Mouse (Mus musculus) ES-Bruce4 (cell line): ENCODE data around the gene Csf1. TPM values are rescaled to one million over a fixed set of nuclear protein-coding genes. Genes with fewer than 3 reads are reported as not detected.

ENCODE experiments used
- H3K27ac ChIP-seq: 2 replicates; pipeline ENCODE4 v1.5.1; 2012; ENCODE audit warnings: low read length, inconsistent platforms; ENCODE audit not compliant: insufficient read depth
- H3K27me3 ChIP-seq: 2 replicates; pipeline ENCODE4 v1.6.1; 2012; ENCODE audit warnings: mild to moderate bottlenecking, low read length, inconsistent platforms; ENCODE audit not compliant: control insufficient read depth, poor library complexity, insufficient read depth, severe bottlenecking
- H3K36me3 ChIP-seq: 2 replicates; pipeline ENCODE4 v1.6.1; 2012; ENCODE audit warnings: inconsistent platforms, mild to moderate bottlenecking, low read length, moderate library complexity; ENCODE audit not compliant: control insufficient read depth, poor library complexity, insufficient read depth, severe bottlenecking
- H3K4me1 ChIP-seq: one replicate; pipeline ENCODE4 v1.8.1; 2011; ENCODE audit warnings: low read length; ENCODE audit not compliant: control insufficient read depth, insufficient read depth
- H3K4me3 ChIP-seq: 2 replicates; pipeline ENCODE4 v1.5.1; 2011; ENCODE audit warnings: low read depth, mild to moderate bottlenecking, low read length
- H3K9ac ChIP-seq: 2 replicates; pipeline ENCODE4 v1.6.1; 2012; ENCODE audit warnings: low read depth, mild to moderate bottlenecking, inconsistent platforms; ENCODE audit not compliant: poor library complexity, severe bottlenecking
- H3K9me3 ChIP-seq: replicated peaks from 2 replicates; pipeline ENCODE4 v1.6.1; 2012; ENCODE audit warnings: mild to moderate bottlenecking, low read length, inconsistent platforms; ENCODE audit not compliant: control insufficient read depth, poor library complexity, insufficient read depth, severe bottlenecking
- CTCF ChIP-seq: IDR thresholded peaks from one replicate; pipeline ENCODE4 v1.8.1; 2011; ENCODE audit warnings: low read depth, low read length
- EP300 ChIP-seq: IDR thresholded peaks from 2 replicates; pipeline ENCODE4 v1.6.1; 2011; ENCODE audit warnings: low read depth, low read length; ENCODE audit not compliant: insufficient read depth
- POLR2A ChIP-seq: IDR thresholded peaks from one replicate; pipeline ENCODE4 v1.8.1; 2011; ENCODE audit warnings: low read length; ENCODE audit not compliant: insufficient read depth
- polyA plus RNA-seq: library from polyadenylated mRNA; stranded (reverse); fragments of >200 nt; gene quantifications from 2 replicates; pipeline ENCODE4 v1.2.4, GENCODE M21; 2011; ENCODE audit warnings: low read depth; ENCODE audit not compliant: missing spikeins, insufficient read depth, insufficient read length

The Csf1 gene
- polyA plus RNA-seq, 1 experiment = 27.0 TPM

DNA sequence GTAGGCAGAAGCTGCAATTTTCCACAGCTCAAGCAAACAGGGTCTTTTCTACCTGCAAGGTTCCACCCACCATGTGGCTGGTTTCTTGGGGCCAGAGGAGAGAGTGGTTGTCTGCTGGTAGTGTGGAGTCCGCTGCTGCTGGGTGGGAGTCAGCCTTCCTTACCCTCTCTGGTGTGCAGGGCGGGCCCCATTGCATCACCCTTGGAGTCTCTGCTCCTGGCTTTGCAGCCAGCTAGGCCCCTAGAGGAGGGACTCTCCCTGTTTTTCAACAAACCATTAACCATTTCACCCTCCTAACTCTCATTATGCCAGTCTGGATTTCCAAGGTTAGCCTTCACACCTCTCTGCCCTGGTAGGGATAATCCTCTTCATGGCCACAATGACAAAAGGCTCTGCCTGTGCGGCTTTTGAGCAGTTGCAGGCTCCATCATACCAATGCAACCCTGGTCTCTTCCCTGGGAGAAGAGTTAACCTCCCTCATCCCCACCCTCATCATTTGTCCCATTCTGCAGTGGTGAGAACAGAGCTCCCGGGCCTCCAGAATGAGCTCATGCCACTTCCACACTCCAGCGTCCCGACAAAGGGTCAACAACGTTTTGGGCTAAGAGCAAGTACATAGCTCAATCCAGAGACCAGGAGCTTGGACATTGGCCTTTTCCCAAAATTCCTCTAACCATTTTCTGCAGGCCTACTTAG, 56.4 kb downstream of the Csf1 start:
- TF ChIP-seq POLR2A (no peak), CTCF (no peak), EP300 (no peak)
- H3K4me1 ChIP-seq = no peaks in the 10 kb centered on the region
- H3K9me3 ChIP-seq = no peaks in the 10 kb centered on the region
- H3K9ac ChIP-seq = no peak overlapping the region
- H3K27ac ChIP-seq = no peak overlapping the region
- no peaks in the 10 kb centered on the region for H3K27me3 ChIP-seq
- H3K36me3 ChIP-seq = no peaks in the 10 kb centered on the region
- H3K4me3 ChIP-seq = no peak overlapping the region

DNA sequence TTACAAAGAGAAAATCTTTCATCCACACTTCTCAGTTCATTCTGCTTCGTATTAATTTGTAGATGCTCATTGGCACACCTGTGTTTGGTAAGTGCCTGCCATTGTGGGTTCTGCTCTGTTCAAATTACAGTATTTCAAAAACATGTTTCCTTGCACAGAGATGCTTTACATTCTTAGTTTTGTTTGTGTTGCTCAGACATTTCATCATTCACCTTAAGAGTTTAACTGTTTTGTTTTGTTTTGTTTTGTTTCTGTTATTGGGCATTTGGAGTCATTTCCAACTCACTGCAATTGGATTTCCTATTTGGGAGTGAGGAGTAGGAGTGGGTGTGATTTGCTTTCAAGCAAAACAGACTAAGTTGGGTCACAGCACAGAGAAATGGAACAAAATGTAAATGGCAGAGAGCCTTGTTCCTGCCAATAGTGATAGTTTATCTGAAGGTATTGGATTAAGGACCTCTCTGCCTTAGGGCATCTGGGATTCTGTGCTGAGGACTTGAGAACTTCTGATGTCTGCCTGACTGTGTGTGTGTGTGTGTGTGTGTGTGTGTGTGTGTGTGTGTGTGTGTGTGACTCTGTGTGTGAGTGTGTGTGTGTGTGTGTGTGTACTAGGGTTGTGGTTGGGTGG, 58.4 kb downstream of the Csf1 start:
- no peaks in the 10 kb centered on the region for H3K4me1 ChIP-seq
- TF ChIP-seq EP300 = no peak
- TF ChIP-seq POLR2A = no peak
- TF ChIP-seq CTCF = no peak
- H3K9me3 ChIP-seq = no peaks in the 10 kb centered on the region
- H3K9ac ChIP-seq = no peak overlapping the region
- no peaks in the 10 kb centered on the region for H3K36me3 ChIP-seq
- H3K4me3 ChIP-seq = no peak overlapping the region
- H3K27ac ChIP-seq = no peak overlapping the region
- no peaks in the 10 kb centered on the region for H3K27me3 ChIP-seq

DNA sequence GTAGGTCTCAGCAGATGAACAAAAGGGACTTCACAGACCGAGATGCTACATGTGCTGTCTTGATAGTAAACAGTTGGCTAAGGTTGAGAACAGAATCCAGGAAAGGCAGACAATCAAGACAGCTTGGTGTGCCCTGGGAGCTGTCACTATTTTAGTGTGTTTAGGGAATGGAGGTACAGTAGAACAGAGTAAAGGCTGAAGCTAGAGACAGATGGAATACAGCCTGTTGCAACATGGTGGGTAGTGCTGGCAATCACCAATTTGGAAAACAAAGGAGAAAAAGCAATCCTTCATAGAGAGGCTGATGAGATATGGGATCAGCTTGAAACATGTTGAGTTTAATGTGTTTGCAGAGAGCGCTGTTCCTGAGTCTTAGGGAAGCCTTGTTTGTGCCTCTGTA, 59.6 kb downstream of the Csf1 start:
- TF ChIP-seq EP300 (no peak), CTCF (no peak), POLR2A (no peak)
- H3K9ac ChIP-seq = no peak overlapping the region
- H3K9me3 ChIP-seq = no peaks in the 10 kb centered on the region
- no peaks in the 10 kb centered on the region for H3K36me3 ChIP-seq
- H3K4me3 ChIP-seq = no peak overlapping the region
- no peaks in the 10 kb centered on the region for H3K4me1 ChIP-seq
- H3K27ac ChIP-seq = no peak overlapping the region
- H3K27me3 ChIP-seq = no peaks in the 10 kb centered on the region

DNA sequence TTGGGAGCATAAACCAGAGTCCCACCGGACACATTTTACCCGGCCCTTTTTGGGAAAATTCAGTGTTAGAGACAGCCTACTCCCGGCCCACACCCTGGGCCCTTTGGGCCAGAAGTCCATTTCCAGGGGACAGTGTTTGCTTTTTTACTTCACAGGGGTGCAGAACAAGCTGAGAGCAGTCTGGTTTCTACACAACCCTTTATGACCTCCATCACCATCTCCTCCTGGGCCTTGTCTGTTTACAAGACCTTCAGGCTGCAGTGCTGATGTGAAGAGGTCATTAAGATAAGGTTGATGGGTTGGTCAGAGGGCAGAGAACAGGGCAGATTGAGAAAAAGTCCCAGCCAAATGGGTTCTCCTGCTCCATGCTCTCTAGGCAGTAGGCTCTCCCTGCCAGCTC, 63.4 kb downstream of the Csf1 start:
- H3K9me3 ChIP-seq = no peaks in the 10 kb centered on the region
- TF ChIP-seq CTCF (no peak), EP300 (no peak), POLR2A (no peak)
- no peaks in the 10 kb centered on the region for H3K4me1 ChIP-seq
- no peaks in the 10 kb centered on the region for H3K27me3 ChIP-seq
- H3K27ac ChIP-seq = no peak overlapping the region
- no peak overlapping the region for H3K4me3 ChIP-seq
- no peaks in the 10 kb centered on the region for H3K36me3 ChIP-seq
- H3K9ac ChIP-seq = no peak overlapping the region

DNA sequence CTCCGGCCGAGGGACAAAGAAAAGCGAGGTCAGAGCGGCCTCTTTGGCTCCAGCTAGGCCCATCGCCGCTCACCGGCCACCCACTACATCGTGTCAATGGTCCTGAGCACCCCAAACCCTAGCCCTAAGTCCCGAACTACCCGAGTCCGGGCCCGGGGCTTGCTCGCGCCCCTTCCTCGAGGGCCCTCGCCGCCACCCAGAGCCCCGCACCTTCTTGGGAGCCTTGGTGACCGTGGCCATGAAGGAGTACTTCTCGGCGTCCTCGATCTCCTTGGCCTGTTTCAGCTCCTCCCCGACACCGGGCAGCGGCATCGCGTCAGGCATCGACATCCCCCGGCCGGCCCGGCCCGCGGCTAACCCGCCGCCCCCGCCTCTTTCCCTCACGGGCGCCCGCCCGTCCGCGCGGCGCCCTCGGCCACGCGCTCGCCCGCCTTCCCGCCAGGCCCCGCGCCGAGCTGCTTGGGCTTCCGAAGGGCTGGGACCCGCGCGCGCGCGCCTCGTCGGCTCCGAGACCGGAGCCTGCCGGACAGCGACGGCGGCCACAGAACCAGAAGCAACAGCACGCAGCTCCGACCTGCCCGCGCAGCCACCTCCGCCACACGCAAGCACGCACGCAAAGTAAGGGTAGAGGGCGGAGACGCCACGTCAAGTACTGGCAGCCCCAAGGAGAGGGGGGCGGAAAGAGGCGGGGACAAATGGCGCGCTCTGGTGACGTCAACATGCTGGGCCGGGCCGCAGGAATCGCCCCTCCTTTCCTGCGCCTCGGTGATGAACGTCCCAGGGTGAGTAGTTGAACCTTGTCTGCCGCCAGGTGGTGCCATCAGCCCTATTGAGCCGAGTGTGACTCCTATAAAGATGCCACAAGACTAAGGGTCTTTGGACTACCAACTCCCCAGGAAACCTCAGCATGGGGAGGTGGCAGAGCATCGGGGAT, 64.1 kb downstream of the Csf1 start, which contains the start of gene Ahcyl1:
Gene Ahcyl1 (minus strand): TSS at position 613 of the 934 bp plus-strand sequence.
- Histone ChIP-seq H3K27me3 (no peaks in the 10 kb centered on the region), H3K9ac (peak within 1 kb of the TSS; percentile 77), H3K4me3 (peak within 1 kb of the TSS; percentile 85), H3K27ac (no peak within 1 kb of the TSS), H3K36me3 (no peaks in the 10 kb centered on the region), H3K4me1 (no peaks in the 10 kb centered on the region), H3K9me3 (no peaks in the 10 kb centered on the region)
- TF ChIP-seq CTCF = peak; percentile 93
- peak; percentile 74 for TF ChIP-seq POLR2A
- TF ChIP-seq EP300 = peak; percentile 54; the same call in 1 of the 2 replicates
